Mouse (Mus musculus): Measurements from ENCODE around the gene Gpsm1. TPM values are rescaled to one million over a fixed set of nuclear protein-coding genes. Genes with fewer than 3 reads are reported as not detected.

Gpsm1 gene
- total RNA-seq, 4 experiments from 2014 or later: 58.9 to 66.8 (median 60.5) TPM

GRCm38 (mm10) chr2:26338302-26339203 lies 23.2 kb downstream of the Gpsm1 start:
- no peak for DNase-seq (ENCODE audit: low spot score in 2 of 2)

- no peak for DNase-seq (ENCODE audit: low spot score in 2 of 2)
These were observed 23.9 kb downstream of the Gpsm1 start for GRCm38 (mm10) chr2:26339204-26339551.

GRCm38 (mm10) chr2:26341510-26341981 lies 26.2 kb downstream of the Gpsm1 start:
- peak; percentile 52 to 66 for DNase-seq (ENCODE audit: low spot score in 2 of 2)

DNA sequence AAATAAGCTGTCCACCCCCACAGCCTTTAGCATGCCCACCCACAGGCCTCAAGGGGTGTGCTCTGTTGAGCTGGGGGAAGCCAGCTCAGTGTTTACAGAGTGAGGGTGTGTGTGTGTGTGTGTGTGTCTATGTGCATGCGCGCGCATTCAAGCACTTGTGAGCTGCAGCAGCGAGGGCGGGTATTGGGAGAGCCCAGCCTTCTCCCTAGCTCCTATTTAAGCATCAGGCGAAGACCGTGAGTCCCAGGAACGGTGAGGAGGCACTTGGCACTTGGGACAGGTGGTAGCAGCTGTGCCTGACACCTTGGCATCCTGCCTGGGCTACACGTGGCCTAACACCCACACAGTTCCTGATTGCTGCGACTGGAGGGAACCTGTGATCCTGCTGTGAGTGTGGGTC lies 26.7 kb downstream of the Gpsm1 start:
- DNase-seq (ENCODE audit: low spot score in 2 of 2): peak; percentile 64 to 91

DNA sequence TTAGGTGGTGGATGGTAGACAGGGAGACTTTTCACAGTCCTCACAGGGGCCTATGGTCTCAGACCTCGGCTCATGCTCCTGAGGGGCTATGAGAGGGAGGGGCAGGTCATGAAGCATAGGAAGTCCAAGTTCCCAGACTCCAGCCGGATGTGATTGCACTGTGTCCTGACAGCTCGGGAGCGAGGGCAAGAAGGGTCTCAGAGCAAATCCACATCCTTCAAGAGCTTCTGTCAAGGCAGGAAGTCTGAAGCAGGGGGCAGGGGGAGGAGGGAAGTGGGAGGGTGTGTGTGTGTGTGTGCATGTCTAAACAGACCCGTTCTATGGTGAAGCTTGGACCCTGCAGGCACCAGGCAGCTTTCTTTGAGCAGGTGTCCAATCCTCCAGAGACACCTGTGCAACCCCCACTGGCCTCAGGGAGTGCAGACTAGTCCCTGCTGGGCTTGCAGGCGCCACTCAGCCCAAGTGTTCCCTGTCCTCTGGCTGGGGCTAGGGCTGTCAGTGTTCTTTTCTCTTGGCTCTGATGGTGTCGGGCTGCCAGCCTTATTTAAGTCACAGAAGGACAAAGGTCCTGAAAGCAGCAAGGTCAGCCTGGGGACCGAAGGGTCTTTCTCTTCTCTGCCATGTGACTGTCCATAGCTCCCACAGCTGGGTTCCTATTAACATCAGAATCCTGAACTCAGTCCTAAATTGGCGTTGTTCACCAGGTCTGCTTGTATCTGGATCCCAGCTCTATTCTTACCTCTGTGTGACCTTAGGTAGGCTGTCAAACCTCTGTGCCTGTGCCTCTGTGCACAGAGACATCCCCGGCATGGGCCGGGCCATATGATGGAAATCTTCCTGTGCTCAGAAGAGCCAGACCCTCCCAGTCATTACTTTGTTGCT lies 27.5 kb downstream of the Gpsm1 start:
- DNase-seq (ENCODE audit: low spot score in 2 of 2): no peak

- DNase-seq (ENCODE audit: low spot score in 2 of 2): no peak
These were observed 32.9 kb downstream of the Gpsm1 start for GRCm38 (mm10) chr2:26348241-26348640.

GRCm38 (mm10) chr2:26351358-26352290 lies 36.3 kb downstream of the Gpsm1 start, which contains the start of gene Dnlz:
TSS of gene Dnlz (minus strand) at chr2:26352110.
- peak; percentile 89 to 90 for DNase-seq (ENCODE audit: low spot score in 2 of 2)

GRCm38 (mm10) chr2:26352291-26352910 lies 37.1 kb downstream of the Gpsm1 start:
- no peak for DNase-seq (ENCODE audit: low spot score in 2 of 2)

DNA sequence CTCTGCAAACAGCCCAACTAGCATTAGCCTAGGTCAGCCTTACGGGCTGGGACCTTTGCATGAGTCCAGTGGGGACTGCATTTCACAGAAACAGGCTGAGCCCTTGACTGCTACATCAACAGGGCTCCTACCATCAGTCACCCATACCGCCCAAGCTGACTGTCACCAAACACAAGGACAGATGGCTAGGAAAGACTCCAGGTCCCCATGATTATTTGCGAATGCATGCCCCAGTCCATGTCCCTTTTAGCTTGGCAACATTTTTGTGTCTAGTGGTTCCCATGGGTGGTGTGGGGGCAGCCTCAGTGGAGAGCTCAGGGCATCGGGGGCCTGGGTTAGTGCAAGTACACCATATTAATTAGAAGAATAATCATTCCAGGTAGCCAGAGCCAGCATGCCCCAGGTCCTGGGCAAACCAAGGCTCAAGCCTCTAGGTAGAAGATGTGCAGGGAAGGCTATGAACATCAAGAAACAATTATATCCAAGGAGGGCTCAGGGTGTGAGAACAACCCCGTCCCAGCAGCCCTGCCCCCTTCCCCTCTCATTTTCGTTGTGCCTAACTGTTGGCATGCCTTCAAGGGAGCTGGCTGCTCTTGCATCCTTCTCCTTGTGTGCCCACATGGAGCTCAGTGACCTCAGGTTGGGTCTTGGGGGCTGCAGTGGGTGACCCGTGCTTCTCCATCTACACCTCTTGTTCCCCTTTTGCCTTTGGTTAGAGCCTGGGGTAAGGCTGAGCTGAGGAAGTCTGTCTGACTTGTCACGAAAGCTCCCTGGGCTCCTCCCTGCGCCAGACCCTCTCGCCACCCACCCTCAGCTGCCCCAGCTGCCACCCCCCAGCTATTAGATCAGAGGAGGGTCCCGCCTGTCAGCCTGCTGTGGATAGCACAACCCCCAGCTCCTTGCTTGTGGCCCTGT lies 38.0 kb downstream of the Gpsm1 start:
- no peak for DNase-seq (ENCODE audit: low spot score in 2 of 2)

DNA sequence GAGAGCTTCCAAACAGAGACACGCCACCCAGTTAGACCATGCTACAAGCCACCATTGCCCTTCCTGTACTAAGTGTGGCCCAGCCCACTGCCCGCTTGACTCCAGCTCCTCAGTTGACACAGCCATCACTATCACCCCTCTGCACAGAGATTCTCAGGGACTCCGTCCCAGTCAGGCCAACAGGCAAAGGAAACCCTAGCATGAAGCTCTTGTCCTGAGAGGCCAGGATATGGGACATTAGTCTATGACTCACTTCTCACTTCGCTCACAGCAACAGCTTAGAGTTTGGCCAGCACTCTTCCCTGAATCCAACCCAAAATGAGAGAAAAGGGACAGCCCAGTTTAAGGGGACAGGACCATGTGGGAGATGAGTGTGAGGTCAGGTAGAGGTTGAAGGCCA lies 39.1 kb downstream of the Gpsm1 start:
- DNase-seq (ENCODE audit: low spot score in 2 of 2): no peak

DNA sequence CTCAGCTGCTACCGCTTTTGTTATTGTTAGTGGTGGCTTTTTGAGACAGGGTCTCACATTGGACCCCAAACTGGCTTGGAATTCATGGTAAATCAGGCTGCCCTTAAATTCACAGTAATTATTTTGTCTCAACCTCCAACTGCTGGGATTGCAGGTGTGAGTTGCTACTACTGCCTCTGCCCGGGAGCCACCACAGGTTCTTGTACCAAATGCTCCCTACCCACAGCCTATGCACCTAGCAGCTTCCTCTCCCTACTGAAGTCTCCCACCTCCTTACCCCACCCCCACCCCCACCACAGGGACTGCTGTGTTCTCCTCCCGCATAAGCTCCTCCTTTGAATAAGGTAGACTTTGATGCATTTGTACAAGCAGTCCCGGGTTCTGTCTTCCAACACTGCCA lies 40.9 kb downstream of the Gpsm1 start:
- no peak for DNase-seq (ENCODE audit: low spot score in 2 of 2)

GRCm38 (mm10) chr2:26356678-26357077 lies 41.4 kb downstream of the Gpsm1 start:
- DNase-seq (ENCODE audit: low spot score in 2 of 2): no peak

- no peak for DNase-seq (ENCODE audit: low spot score in 2 of 2)
These were observed 42.2 kb downstream of the Gpsm1 start for GRCm38 (mm10) chr2:26357484-26357883.

DNA sequence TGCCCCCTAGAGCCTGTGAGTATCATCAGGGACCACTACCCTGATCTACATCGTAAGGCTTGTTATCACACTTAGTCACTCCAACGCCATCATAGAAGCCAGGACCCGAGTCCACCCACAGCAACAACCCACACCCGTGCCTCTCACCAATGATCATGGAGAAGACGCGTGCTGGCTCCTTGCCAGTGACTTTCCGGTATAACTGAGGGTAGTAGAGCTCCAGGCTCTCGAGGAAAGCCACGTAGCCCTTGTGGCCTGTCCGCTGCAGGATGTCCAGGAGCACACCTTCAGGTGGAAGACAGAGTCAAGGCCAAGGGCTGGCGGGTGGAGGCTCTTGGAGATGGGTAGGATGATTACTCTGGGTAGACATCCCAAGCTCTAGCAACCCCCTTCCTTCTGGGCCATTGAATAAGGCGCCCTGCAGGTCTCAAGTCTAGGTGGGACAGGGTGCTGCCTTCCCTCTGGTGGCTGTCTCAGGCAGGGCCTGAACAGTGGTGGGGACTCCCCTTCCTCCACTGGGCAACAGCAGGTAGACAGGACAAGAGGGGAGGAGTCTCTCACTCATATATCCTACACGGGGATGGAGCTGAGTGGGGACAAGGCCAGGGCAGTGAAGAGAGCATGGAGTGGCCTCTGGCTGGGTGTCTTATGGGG lies 43.5 kb downstream of the Gpsm1 start:
- no peak for DNase-seq (ENCODE audit: low spot score in 2 of 2)

- no peak for DNase-seq (ENCODE audit: low spot score in 2 of 2)
These were observed 44.7 kb downstream of the Gpsm1 start for GRCm38 (mm10) chr2:26359983-26360382.

DNA sequence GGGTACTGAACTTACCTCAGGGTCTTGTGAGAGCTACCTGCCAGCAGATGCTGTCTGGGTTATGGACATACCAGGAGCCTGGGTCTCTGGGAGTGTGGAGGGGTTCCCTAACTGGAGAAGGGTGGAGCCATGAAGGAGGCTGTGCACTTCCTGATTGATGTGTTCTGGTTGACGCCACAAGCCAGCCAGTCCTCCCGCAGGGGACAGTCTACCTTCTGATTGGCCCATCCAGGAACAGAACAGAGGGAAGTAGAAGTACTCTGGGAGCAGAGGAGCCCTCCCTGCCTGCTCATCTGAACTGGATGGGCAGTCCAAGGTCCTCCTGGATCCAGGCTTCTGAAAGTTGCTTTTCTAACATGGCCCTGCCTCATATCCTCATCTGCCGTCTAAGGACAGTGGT lies 45.5 kb downstream of the Gpsm1 start, which contains the start of gene Card9:
Card9 (minus strand) TSS at position 147 of the 400 bp plus-strand sequence.
- DNase-seq (ENCODE audit: low spot score in 2 of 2): no peak

DNA sequence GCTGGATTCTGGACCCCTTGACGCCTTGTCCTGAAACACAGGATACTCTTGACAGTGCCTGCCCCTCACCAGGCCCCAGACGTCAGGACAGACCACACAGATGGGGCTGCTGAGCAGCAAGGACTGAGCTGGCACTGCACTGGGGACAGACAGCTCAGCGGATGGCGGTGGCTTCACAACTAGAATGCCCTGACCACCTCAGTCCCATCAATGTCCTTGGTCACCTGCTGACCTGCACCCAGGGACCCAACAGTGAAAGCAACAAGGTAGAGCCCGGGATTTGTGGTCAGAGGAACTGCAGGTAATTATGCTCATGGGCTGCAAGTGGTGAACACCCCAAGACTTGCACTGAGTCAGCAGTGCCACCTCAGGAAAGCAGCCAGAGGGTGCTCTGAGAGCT lies 47.7 kb downstream of the Gpsm1 start:
- DNase-seq (ENCODE audit: low spot score in 2 of 2): no peak

DNA sequence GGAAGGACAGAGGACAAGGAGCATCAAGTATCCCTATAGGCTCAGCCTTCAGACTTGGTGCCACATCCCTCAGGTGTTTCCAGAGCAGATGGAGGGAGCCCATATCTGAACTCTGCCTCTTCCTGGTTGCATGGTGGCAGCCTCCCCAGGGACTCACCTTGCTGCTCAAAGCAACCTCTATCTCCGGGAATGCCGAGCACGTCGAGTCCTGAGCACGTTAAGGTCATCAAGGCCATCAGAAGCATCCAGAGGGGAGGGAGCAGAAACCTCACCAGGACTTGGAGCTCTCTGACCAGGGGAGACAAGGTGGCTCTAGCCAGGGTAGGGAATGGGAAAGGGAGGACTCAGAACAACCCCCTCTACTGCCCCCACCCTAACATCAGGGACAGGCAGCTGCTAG lies 48.2 kb downstream of the Gpsm1 start:
- DNase-seq (ENCODE audit: low spot score in 2 of 2): no peak

Data from left cerebral cortex, adult 8-10 months (tissue).